ENCODE assay signal across 23 mouse cellular contexts in the genomic region with DNA sequence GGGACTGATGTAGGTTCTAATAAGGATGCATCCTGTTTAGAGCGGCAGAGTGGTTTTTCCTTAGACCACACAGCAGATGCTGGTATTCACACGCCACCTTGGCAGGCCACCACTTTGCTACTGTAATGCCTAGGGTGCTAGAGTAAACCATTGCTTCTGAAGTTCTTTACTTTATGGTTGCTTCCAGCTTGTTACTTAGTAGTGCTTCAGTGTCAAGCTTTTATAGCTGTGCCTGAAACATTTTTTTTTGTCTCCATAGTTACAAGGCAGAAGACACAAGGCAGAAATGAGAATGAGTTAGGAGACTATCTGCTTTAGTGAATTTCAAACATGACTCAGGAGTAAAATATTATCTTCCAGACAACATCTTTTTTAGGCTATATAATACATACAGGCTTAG.
DNase-seq lines count a peak whose midpoint lies in the region; ATAC-seq lines count a peak whose summit lies in the region.
"Had no signal": no experiment of that assay in that cellular context is flagged by ENCODE, and none has a peak within 500 bp of the region (broad histone marks: within the 10 kb centered on the region; RNA-seq: fewer than 3 reads in every experiment).

No protein-coding gene starts in this region.

- WGBS in forebrain, embryonic 16.5 days, result 74% methylated on average over 2 of the region's 2 CpGs
- 79% methylated on average over 2 of the region's 2 CpGs for WGBS in forebrain, embryonic 15.5 days

- H3K4me1 ChIP-seq in forebrain, embryonic 16.5 days (replicated peaks; ENCODE audit: control insufficient read depth, insufficient read depth, low read length), result peaks cover 4% of the 10 kb centered on the region; the same call in 1 of the 2 replicates
- H3K4me1 ChIP-seq in forebrain, embryonic 15.5 days, result no peaks in the 10 kb centered on the region

- no peak overlapping the region for H3K4me2 ChIP-seq in forebrain, embryonic 16.5 days (ENCODE audit: low read length)
- H3K4me2 ChIP-seq in forebrain, embryonic 15.5 days (replicated peaks), result no peak overlapping the region
- H3K4me2 ChIP-seq: embryonic facial prominence, embryonic 12.5 days; forebrain, embryonic 13.5 days had no signal

- no peaks in the 10 kb centered on the region for H3K36me3 ChIP-seq in forebrain, embryonic 16.5 days (ENCODE audit: control insufficient read depth, insufficient read depth)
- H3K36me3 ChIP-seq in forebrain, embryonic 15.5 days, result no peaks in the 10 kb centered on the region
- H3K36me3 ChIP-seq: embryonic facial prominence, embryonic 10.5 days; embryonic facial prominence, embryonic 12.5 days; G1E had no signal

- H3K27me3 ChIP-seq in forebrain, embryonic 16.5 days (replicated peaks; ENCODE audit: control insufficient read depth, insufficient read depth, low read length), result no peaks in the 10 kb centered on the region
- no peaks in the 10 kb centered on the region for H3K27me3 ChIP-seq in forebrain, embryonic 15.5 days
- H3K27me3 ChIP-seq: CH12.LX; embryonic facial prominence, embryonic 12.5 days; forebrain, embryonic 13.5 days had no signal

- H3K4me3 ChIP-seq in forebrain, embryonic 16.5 days (replicated peaks; ENCODE audit: low read length), result no peak overlapping the region
- H3K4me3 ChIP-seq in forebrain, embryonic 15.5 days, result no peak overlapping the region
- H3K4me3 ChIP-seq: embryonic facial prominence, embryonic 10.5 days; embryonic facial prominence, embryonic 12.5 days; forebrain, embryonic 13.5 days had no signal

- peak; percentile 32; the same call in 1 of the 2 replicates for ATAC-seq in forebrain, embryonic 16.5 days
- ATAC-seq in forebrain, embryonic 15.5 days (replicated peaks), result no peak
- ATAC-seq in frontal cortex, adult (ENCODE audit: low TSS enrichment), result peak; percentile 64
- ATAC-seq: activated CD4-positive, CD25-positive, alpha-beta regulatory T cell, adult 4 months; CD4-positive, CD25-positive, alpha-beta regulatory T cell, adult 4 months; forebrain, embryonic 13.5 days; Patski had no signal

- no peak for DNase-seq in frontal cortex, postnatal 14 days (ENCODE audit: low spot score in 2 of 2)
- DNase-seq in right cerebral cortex, postnatal 10 days (ENCODE audit: low spot score in 2 of 2), result peak; percentile 33 to 53
- DNase-seq in right cerebral cortex, postnatal 14 days, result no peak
- DNase-seq: adrenal gland, adult 2 months; adrenal gland, postnatal 10 days; adrenal gland, postnatal 25 days; B cell, adult 2 months; cerebellum, adult 11-12 months; cerebellum, adult 2 months; cerebellum, adult 9-10 months; cerebellum, postnatal 10 days; cerebellum, postnatal 25 days had no signal

- no peak overlapping the region for H3K9ac ChIP-seq in forebrain, embryonic 16.5 days (replicated peaks; ENCODE audit: low read depth, low read length)
- no peak overlapping the region for H3K9ac ChIP-seq in forebrain, embryonic 15.5 days (replicated peaks)
- H3K9ac ChIP-seq: embryonic facial prominence, embryonic 12.5 days; forebrain, embryonic 13.5 days had no signal

- no peak overlapping the region for H3K27ac ChIP-seq in forebrain, embryonic 16.5 days (ENCODE audit: low read length)
- H3K27ac ChIP-seq in forebrain, embryonic 15.5 days (replicated peaks), result no peak overlapping the region
- H3K27ac ChIP-seq: embryonic facial prominence, embryonic 10.5 days; embryonic facial prominence, embryonic 12.5 days; forebrain, embryonic 13.5 days had no signal

- H3K9me3 ChIP-seq in forebrain, embryonic 16.5 days (ENCODE audit: control insufficient read depth, low read length), result no peaks in the 10 kb centered on the region
- H3K9me3 ChIP-seq in forebrain, embryonic 15.5 days, result no peaks in the 10 kb centered on the region
- H3K9me3 ChIP-seq: embryonic facial prominence, embryonic 10.5 days; embryonic facial prominence, embryonic 12.5 days; forebrain, embryonic 13.5 days had no signal

Comparison
In these comparisons a context has a peak if more than half of its experiments do, and no peak if none do; other contexts are left out.
1. DNase-seq: peak in right cerebral cortex, postnatal 10 days (2 of 2); none in frontal cortex, postnatal 14 days (0 of 2) and right cerebral cortex, postnatal 14 days (single experiment).